24 mouse cellular contexts compared by ENCODE assay signal in genomic region chr12:112235841-112236240, GRCm38 (mm10).
DNase-seq lines count a peak whose midpoint lies in the region; ATAC-seq lines count a peak whose summit lies in the region.
"Had no signal": no experiment of that assay in that cellular context is flagged by ENCODE, and none has a peak within 500 bp of the region (broad histone marks: within the 10 kb centered on the region; RNA-seq: fewer than 3 reads in every experiment).

No protein-coding gene starts in this region.

- no peak overlapping the region for H3K4me3 ChIP-seq in limb, embryonic 13.5 days
- no peak overlapping the region for H3K4me3 ChIP-seq in limb, embryonic 10.5 days
- H3K4me3 ChIP-seq: heart, embryonic 10.5 days; heart, embryonic 13.5 days had no signal

- peaks cover 16% of the 10 kb centered on the region for H3K27me3 ChIP-seq in limb, embryonic 13.5 days
- H3K27me3 ChIP-seq in limb, embryonic 10.5 days (ENCODE audit: low read depth, poor library complexity, severe bottlenecking), result peaks cover 46% of the 10 kb centered on the region
- H3K27me3 ChIP-seq: Patski had no signal

- H3K9ac ChIP-seq in limb, embryonic 13.5 days, result no peak overlapping the region
- H3K9ac ChIP-seq: heart, embryonic 13.5 days; hindbrain, embryonic 14.5 days had no signal

- ATAC-seq in limb, embryonic 13.5 days (ENCODE audit: low FRiP score, low read depth), result no peak
- ATAC-seq: forebrain, embryonic 14.5 days; hindbrain, postnatal 0 days had no signal

- H3K4me1 ChIP-seq in limb, embryonic 13.5 days, result peaks cover 70% of the 10 kb centered on the region
- H3K4me1 ChIP-seq in limb, embryonic 10.5 days, result peaks cover 68% of the 10 kb centered on the region

- no peaks in the 10 kb centered on the region for H3K9me3 ChIP-seq in limb, embryonic 13.5 days
- H3K9me3 ChIP-seq in limb, embryonic 10.5 days (replicated peaks), result no peaks in the 10 kb centered on the region
- H3K9me3 ChIP-seq: G1E; heart, embryonic 10.5 days; heart, embryonic 13.5 days had no signal

- 0 out of 2 replicates have a peak overlapping the region, but pooled peaks have one; percentile 51 for H3K4me2 ChIP-seq in limb, embryonic 13.5 days (replicated peaks)
- H3K4me2 ChIP-seq: heart, embryonic 13.5 days; hindbrain, embryonic 14.5 days had no signal

- H3K27ac ChIP-seq in limb, embryonic 13.5 days, result peak overlapping the region; percentile 75; the same call in 1 of the 2 replicates
- no peak overlapping the region for H3K27ac ChIP-seq in limb, embryonic 10.5 days
- H3K27ac ChIP-seq: heart, embryonic 13.5 days; hindbrain, embryonic 14.5 days; hindbrain, postnatal 0 days had no signal

- DNase-seq in limb, embryonic 10.5 days (ENCODE audit: low spot score), result no peak
- DNase-seq in thymus, postnatal 0 days (ENCODE audit: low spot score), result peak; percentile 12
- peak; percentile 60 for DNase-seq in thymus, postnatal 14 days
- peak; percentile 58 for DNase-seq in thymus, postnatal 4 days
- DNase-seq in lung, postnatal 10 days, result no peak
- no peak for DNase-seq in spleen, postnatal 14 days (ENCODE audit: low spot score in 2 of 2)
- DNase-seq: adrenal gland, postnatal 14 days; B cell, adult 2 months; cerebellum, adult 11-12 months; cerebellum, adult 8-10 months; cerebellum, postnatal 10 days; cerebellum, postnatal 36 days; gastrocnemius, postnatal 25 days; heart, adult 18-20 months; heart, postnatal 14 days; heart, postnatal 4 days had no signal

- H3K36me3 ChIP-seq in limb, embryonic 13.5 days, result no peaks in the 10 kb centered on the region
- H3K36me3 ChIP-seq in limb, embryonic 10.5 days, result no peaks in the 10 kb centered on the region
- H3K36me3 ChIP-seq: G1E; heart, embryonic 10.5 days; heart, embryonic 13.5 days had no signal

- 58% methylated on average over 4 of the region's 4 CpGs for WGBS in limb, embryonic 13.5 days
- WGBS in limb, embryonic 10.5 days, result 70% methylated on average over 4 of the region's 4 CpGs

Comparison
In these comparisons a context has a peak if more than half of its experiments do, and no peak if none do; other contexts are left out.
1. DNase-seq: peak in thymus, postnatal 0 days (single experiment), thymus, postnatal 14 days (single experiment) and thymus, postnatal 4 days (single experiment); none in limb, embryonic 10.5 days (single experiment), lung, postnatal 10 days (single experiment) and spleen, postnatal 14 days (0 of 2).